Mouse (Mus musculus) embryonic facial prominence, embryonic 14.5 days (tissue): Measurements from ENCODE around the gene Olfr370. TPM values are rescaled to one million over a fixed set of nuclear protein-coding genes. Genes with fewer than 3 reads are reported as not detected.
"Not testable (repeated sequence)": the region's sequence is repeated elsewhere in the genome, so short reads cannot be mapped to it uniquely, and the experiment has no call there.

Experiments
- ATAC-seq: fragments of 200-750 bp; cut with Nextera tagmentation; 2 replicates; pipeline ENCODE4 v1.8.0; 2017; ENCODE audit warnings: low read depth, moderate number of reproducible peaks, moderate TSS enrichment
- DNase-seq: peaks from one replicate; pipeline ENCODE4 v3.0.0-alpha.2; 2015; ENCODE audit warnings: low spot score
- H3K27ac ChIP-seq: fragments of 300-500 bp; sonication (generic); replicated peaks from 2 replicates; pipeline ENCODE4 v1.5.1; 2014; ENCODE audit warnings: low read depth, mild to moderate bottlenecking, low read length, moderate library complexity
- H3K27me3 ChIP-seq: fragments of 300-500 bp; sonication (generic); replicated peaks from 2 replicates; pipeline ENCODE4 v1.6.1; 2014; ENCODE audit warnings: low read length; ENCODE audit not compliant: control insufficient read depth, insufficient read depth
- H3K36me3 ChIP-seq: fragments of 300-500 bp; sonication (generic); 2 replicates; pipeline ENCODE4 v1.6.1; 2014; ENCODE audit warnings: low read length, mixed read lengths; ENCODE audit not compliant: control insufficient read depth, insufficient read depth
- H3K4me1 ChIP-seq: fragments of 300-500 bp; sonication (generic); 2 replicates; pipeline ENCODE4 v1.6.1; 2014; ENCODE audit warnings: antibody characterized with exemption, low read length; ENCODE audit not compliant: control insufficient read depth, insufficient read depth
- H3K4me2 ChIP-seq: fragments of 300-500 bp; sonication (generic); 2 replicates; pipeline ENCODE4 v1.6.1; 2014; ENCODE audit warnings: low read depth, mild to moderate bottlenecking, low read length, moderate library complexity, mixed read lengths
- H3K4me3 ChIP-seq: fragments of 300-500 bp; sonication (generic); 2 replicates; pipeline ENCODE4 v1.5.1; 2014; ENCODE audit warnings: low read depth, mild to moderate bottlenecking, low read length
- H3K9ac ChIP-seq: fragments of 300-500 bp; sonication (generic); 2 replicates; pipeline ENCODE4 v1.6.1; 2014; ENCODE audit warnings: low read depth, mild to moderate bottlenecking, low read length, moderate library complexity, mixed read lengths
- H3K9me3 ChIP-seq: fragments of 300-500 bp; sonication (generic); 2 replicates; pipeline ENCODE4 v1.6.1; 2016; ENCODE audit warnings: low read length; ENCODE audit not compliant: control insufficient read depth
- WGBS: fragments of 180-500 bp; shearing (Covaris S2); extraction: QIAGEN DNeasy Blood & Tissue Kit; methylation state at CpG from one replicate; pipeline ENCODE4 v1.1.7; 2014; 5-methylcytosine and 5-hydroxymethylcytosine counted together
- polyA plus RNA-seq: library from polyadenylated mRNA; unstranded; fragments of >200 nt; fragmentation: Nextera tagmentation; extraction: Ambion mirVana; gene quantifications from 2 replicates; pipeline ENCODE4 v1.2.1, GENCODE M21; 2014

Gene Olfr370
- 0.16 and 0.19 TPM in 2 replicates for polyA plus RNA-seq

GRCm38 (mm10) chr8:83535736-83536135 is at the start of gene Olfr370:
Gene Olfr370, plus strand, starts transcription at chr8:83535780.
- no peak for ATAC-seq

GRCm38 (mm10) chr8:83511696-83512095 is 23.9 kb upstream of the Olfr370 start:
- WGBS: 79% methylated on average over 3 of the region's 3 CpGs
- Histone ChIP-seq H3K4me3 (no peak overlapping the region), H3K9ac (no peak overlapping the region), H3K27ac (no peak overlapping the region), H3K9me3 (peaks cover 4% of the 10 kb centered on the region; the same call in 1 of the 2 replicates), H3K36me3 (no peaks in the 10 kb centered on the region), H3K27me3 (no peaks in the 10 kb centered on the region), H3K4me1 (no peaks in the 10 kb centered on the region), H3K4me2 (no peak overlapping the region)
- DNase-seq (no peak), ATAC-seq (no peak)

More at GRCm38 (mm10) chr8:83535736-83536135, at the start of gene Olfr370:
- no peaks in the 10 kb centered on the region for H3K4me1 ChIP-seq
- H3K4me2 ChIP-seq: no peak within 1 kb of the TSS
- 67% methylated on average over 3 of the region's 3 CpGs for WGBS
- no peaks in the 10 kb centered on the region for H3K36me3 ChIP-seq
- H3K27me3 ChIP-seq: no peaks in the 10 kb centered on the region
- H3K27ac ChIP-seq: no peak within 1 kb of the TSS
- H3K9ac ChIP-seq: no peak within 1 kb of the TSS
- H3K9me3 ChIP-seq: no peaks in the 10 kb centered on the region
- no peak for DNase-seq
- no peak within 1 kb of the TSS for H3K4me3 ChIP-seq

- WGBS: 65% methylated on average over 3 of the region's 3 CpGs
Measured at GRCm38 (mm10) chr8:83520432-83520831, 15.1 kb upstream of the Olfr370 start.

GRCm38 (mm10) chr8:83520907-83521306 is 14.7 kb upstream of the Olfr370 start:
- H3K27me3 ChIP-seq, H3K4me1 ChIP-seq, H3K4me2 ChIP-seq, H3K36me3 ChIP-seq, H3K27ac ChIP-seq, H3K9ac ChIP-seq, H3K9me3 ChIP-seq, H3K4me3 ChIP-seq: not testable (repeated sequence)
- peak; percentile 6 for DNase-seq
- WGBS: 71% methylated on average over 3 of the region's 3 CpGs
- ATAC-seq: 0 out of 2 replicates have a peak, but pooled peaks have one; percentile 33

More at GRCm38 (mm10) chr8:83520432-83520831, 15.1 kb upstream of the Olfr370 start:
- Histone ChIP-seq H3K4me3 (no peak overlapping the region), H3K27me3 (no peaks in the 10 kb centered on the region), H3K9ac (no peak overlapping the region), H3K4me2 (no peak overlapping the region), H3K4me1 (no peaks in the 10 kb centered on the region), H3K36me3 (no peaks in the 10 kb centered on the region), H3K27ac (no peak overlapping the region), H3K9me3 (no peaks in the 10 kb centered on the region; the same call in 1 of the 2 replicates)
- no peak for ATAC-seq
- no peak for DNase-seq

- Histone ChIP-seq H3K27ac (no peak overlapping the region), H3K36me3 (no peaks in the 10 kb centered on the region), H3K9ac (no peak overlapping the region), H3K4me1 (no peaks in the 10 kb centered on the region), H3K4me3 (no peak overlapping the region), H3K4me2 (no peak overlapping the region), H3K27me3 (no peaks in the 10 kb centered on the region), H3K9me3 (no peaks in the 10 kb centered on the region; the same call in 1 of the 2 replicates)
- 18% methylated on average over 1 of the region's 1 CpGs for WGBS
- no peak for ATAC-seq
- DNase-seq: no peak
Measured at GRCm38 (mm10) chr8:83521310-83521709, 14.3 kb upstream of the Olfr370 start.

- Histone ChIP-seq H3K4me3 (no peak overlapping the region), H3K36me3 (no peaks in the 10 kb centered on the region), H3K27ac (no peak overlapping the region), H3K4me1 (no peaks in the 10 kb centered on the region), H3K9ac (no peak overlapping the region), H3K9me3 (no peaks in the 10 kb centered on the region), H3K4me2 (no peak overlapping the region), H3K27me3 (no peaks in the 10 kb centered on the region)
- ATAC-seq (no peak), DNase-seq (no peak)
- WGBS: 86% methylated on average over 2 of the region's 2 CpGs
Measured at GRCm38 (mm10) chr8:83534802-83535201, 778 bp upstream of the Olfr370 start.

GRCm38 (mm10) chr8:83562669-83563068 is 27.1 kb downstream of the Olfr370 start:
- H3K27ac ChIP-seq: no peak overlapping the region
- ATAC-seq (no peak), DNase-seq (no peak)
- H3K9ac ChIP-seq: no peak overlapping the region
- no peaks in the 10 kb centered on the region; the same call in none of the 2 replicates for H3K4me1 ChIP-seq
- H3K9me3 ChIP-seq: no peaks in the 10 kb centered on the region
- H3K4me2 ChIP-seq: no peak overlapping the region
- no peaks in the 10 kb centered on the region for H3K27me3 ChIP-seq
- H3K36me3 ChIP-seq: no peaks in the 10 kb centered on the region
- H3K4me3 ChIP-seq: no peak overlapping the region
- WGBS: 84% methylated on average over 3 of the region's 3 CpGs

GRCm38 (mm10) chr8:83563246-83563645 is 27.7 kb downstream of the Olfr370 start:
- no peak overlapping the region for H3K4me3 ChIP-seq
- H3K27ac ChIP-seq: no peak overlapping the region
- no peak for DNase-seq
- no peaks in the 10 kb centered on the region for H3K9me3 ChIP-seq
- no peak overlapping the region for H3K9ac ChIP-seq
- H3K4me2 ChIP-seq: no peak overlapping the region
- H3K27me3 ChIP-seq: no peaks in the 10 kb centered on the region
- WGBS: 64% methylated on average over 4 of the region's 4 CpGs
- H3K36me3 ChIP-seq: no peaks in the 10 kb centered on the region
- no peaks in the 10 kb centered on the region; the same call in none of the 2 replicates for H3K4me1 ChIP-seq
- ATAC-seq: no peak

- H3K27me3 ChIP-seq: no peaks in the 10 kb centered on the region
- H3K36me3 ChIP-seq: peaks cover 14% of the 10 kb centered on the region
- H3K4me2 ChIP-seq: peak overlapping the region; percentile 74; the same call in 1 of the 2 replicates
- no peak overlapping the region for H3K27ac ChIP-seq
- H3K9ac ChIP-seq: no peak overlapping the region
- H3K4me3 ChIP-seq: no peak overlapping the region; the same call in 1 of the 2 replicates
- DNase-seq (no peak), ATAC-seq (no peak)
- no peaks in the 10 kb centered on the region; the same call in none of the 2 replicates for H3K4me1 ChIP-seq
- WGBS: 75% methylated on average over 9 of the region's 9 CpGs
- H3K9me3 ChIP-seq: no peaks in the 10 kb centered on the region
Measured at GRCm38 (mm10) chr8:83565731-83566375, 30.3 kb downstream of the Olfr370 start.
